Mouse (Mus musculus) liver, postnatal 0 days (tissue): ENCODE results near the gene Tgm1.

Experiments
- CTCF ChIP-seq: sonication (generic); IDR thresholded peaks from 2 replicates; pipeline ENCODE4 v1.5.1; 2016; ENCODE audit warnings: antibody characterized with exemption, low read depth
- EP300 ChIP-seq: IDR thresholded peaks from 2 replicates; pipeline ENCODE4 v1.6.1; 2016; ENCODE audit warnings: antibody characterized with exemption, low read depth, mild to moderate bottlenecking

DNA sequence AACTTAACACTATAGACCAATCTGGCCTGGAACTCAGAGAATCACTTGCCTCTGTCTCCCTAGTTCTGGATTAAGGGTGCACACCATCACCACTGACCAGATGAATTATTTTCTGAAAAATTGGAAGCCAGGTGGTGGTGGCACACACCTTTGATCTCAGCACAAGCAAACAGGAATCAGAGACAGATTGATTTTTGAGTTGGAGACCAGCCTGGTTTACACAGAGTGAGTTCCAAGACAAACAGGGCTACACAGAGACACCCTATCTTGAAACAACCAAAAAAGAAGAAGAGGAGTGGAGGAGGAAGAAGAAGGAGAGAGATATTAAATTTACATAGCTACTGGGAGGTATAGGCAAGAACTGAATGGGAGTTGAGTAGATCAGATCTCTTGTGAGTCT lies 12.5 kb upstream of the Tgm1 start:
- TF ChIP-seq CTCF (no peak), EP300 (no peak)
